Mouse (Mus musculus): ENCODE results near the gene Clba1. TPM values are rescaled to one million over a fixed set of nuclear protein-coding genes. Genes with fewer than 3 reads are reported as not detected.

The Clba1 gene
- polyA plus RNA-seq (2012; fragmentation: generic; extraction: Trizol): 10 to 100 TPM; 14.4 to 21.4 TPM

DNA sequence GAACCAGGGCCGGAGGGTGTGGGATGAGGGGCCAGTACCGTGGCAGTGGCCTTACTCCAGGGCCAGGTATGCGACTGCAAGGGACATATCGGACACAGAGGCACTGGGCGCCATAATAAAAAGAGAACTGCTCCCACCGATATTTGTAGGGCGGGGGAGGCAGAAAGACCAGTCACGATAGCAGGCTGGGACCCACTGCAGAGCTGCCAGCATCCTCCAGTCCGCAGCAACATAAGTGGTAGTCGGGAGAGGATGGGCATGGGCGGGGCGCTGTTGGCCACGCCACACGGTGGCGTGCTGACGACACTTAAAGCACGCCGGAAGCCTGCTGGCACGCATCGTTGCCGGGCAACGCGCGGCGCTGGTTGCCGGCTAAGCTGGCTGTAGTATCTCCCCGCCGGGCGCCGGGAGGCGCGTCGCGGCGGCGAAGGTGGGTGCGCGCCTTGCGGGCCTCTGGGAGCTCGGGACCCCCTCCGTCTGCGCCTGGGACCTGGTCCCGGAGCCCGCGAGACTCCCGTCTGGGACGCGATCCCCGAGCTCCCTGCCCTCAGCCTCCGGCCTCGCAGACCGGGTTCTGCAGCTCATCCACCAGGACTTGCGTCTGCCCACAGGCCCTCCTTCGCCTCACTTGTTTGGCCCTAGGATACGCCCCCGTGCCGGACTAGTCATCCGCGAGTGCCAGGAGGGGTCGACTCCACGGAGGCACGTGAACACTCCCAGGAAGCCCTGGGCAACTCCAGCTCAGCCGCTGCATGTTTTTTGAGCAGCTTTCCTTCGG lies at the start of gene Clba1:
Clba1 (plus strand) TSS at position 351 of the 778 bp plus-strand sequence.

GRCm38 (mm10) chr12:112760154-112760926 lies 48.4 kb upstream of the Clba1 start, which contains the start of gene Pld4:
Gene Pld4 (plus strand): TSS chr12:112760655.

DNA sequence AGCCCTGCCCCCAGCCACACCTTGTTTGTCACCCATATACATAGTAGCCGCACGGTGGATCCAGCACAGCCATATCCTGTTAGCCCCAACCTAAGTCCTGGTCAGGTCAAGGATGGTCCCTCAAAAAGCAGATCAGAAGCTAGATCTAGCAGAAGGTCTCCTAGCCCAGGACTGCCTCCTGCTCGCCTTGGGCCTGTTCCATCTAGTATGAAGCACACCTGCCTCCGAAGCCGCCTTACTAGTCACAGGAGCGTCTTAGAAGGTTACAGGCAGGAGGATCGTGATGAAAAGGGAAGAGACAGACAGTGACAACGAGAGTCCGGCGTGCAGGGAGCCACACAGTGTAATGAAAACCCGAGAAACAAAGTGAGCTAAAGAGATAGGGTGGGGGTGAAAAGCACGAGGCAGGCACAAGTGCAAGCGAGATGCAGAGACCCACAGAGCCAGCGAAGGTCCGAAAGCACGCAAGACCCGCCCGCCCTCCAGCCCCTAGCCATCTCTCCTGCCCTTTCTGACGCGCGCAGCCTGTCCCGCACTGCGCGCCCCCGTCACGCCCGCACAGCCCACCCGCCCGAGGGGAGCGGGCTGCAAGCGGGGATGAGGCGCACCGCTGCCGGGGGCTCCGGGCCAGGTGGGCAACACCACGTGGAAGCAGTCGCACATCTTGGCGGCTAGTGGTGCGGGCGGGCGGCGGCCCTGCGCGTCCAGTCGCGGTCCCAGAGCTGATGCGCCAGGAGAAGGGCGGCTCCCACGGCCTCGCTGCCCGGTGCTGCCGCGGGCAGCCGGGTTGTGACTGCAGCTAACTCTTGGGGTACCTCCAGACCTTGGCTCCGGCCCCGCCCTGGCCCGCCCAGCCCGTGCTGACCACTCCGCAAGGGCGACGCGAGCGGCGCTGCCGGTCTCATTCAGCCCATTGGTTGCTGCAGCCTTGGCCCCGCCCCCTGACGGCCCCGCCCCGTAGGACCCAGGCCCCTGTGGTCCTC lies 6.6 kb upstream of the Clba1 start, which contains the start of gene Ahnak2:
Ahnak2 (minus strand) TSS at position 794 of the 983 bp plus-strand sequence.

GRCm38 (mm10) chr12:112829244-112829864 lies 20.6 kb downstream of the Clba1 start, which contains the start of gene Cdca4:
Gene Cdca4 (minus strand): TSS chr12:112829423.

Other genes with a start within 250 kb of the Clba1 start
- gene Inf2, start 220.2 kb upstream of the Clba1 start, polyA plus RNA-seq (2012; fragmentation: generic; extraction: Trizol): 100 to 1,000 TPM in 1 of 2 experiments, 10 to 100 TPM in 1; 74.5 to 134 TPM
- 1 to 10 TPM; 2.8 to 2.9 TPM for gene Adssl1, start 188.9 kb upstream of the Clba1 start, polyA plus RNA-seq (2012; fragmentation: generic; extraction: Trizol)
- gene Siva1, start 164.3 kb upstream of the Clba1 start, polyA plus RNA-seq (2012; fragmentation: generic; extraction: Trizol): 100 to 1,000 TPM; 132 to 231 TPM
- 100 to 1,000 TPM; 183 to 195 TPM for gene Akt1, start 134.1 kb upstream of the Clba1 start, polyA plus RNA-seq (2012; fragmentation: generic; extraction: Trizol)
- gene Zbtb42, start 130.1 kb upstream of the Clba1 start, polyA plus RNA-seq (2012; fragmentation: generic; extraction: Trizol): under 1 TPM; 0.63 TPM
- gene Cep170b, start 88.5 kb upstream of the Clba1 start, polyA plus RNA-seq (2012; fragmentation: generic; extraction: Trizol): 10 to 100 TPM; 12.6 to 27.3 TPM
- under 1 TPM; 0.05 to 0.20 TPM for gene Pld4, start 48.3 kb upstream of the Clba1 start, polyA plus RNA-seq (2012; fragmentation: generic; extraction: Trizol)
- 10 to 100 TPM in 1 of 2 experiments, 1 to 10 TPM in 1; 2.9 to 18.8 TPM for gene Ahnak2, start 6.3 kb upstream of the Clba1 start, polyA plus RNA-seq (2012; fragmentation: generic; extraction: Trizol)
- gene Cdca4, start 20.5 kb downstream of the Clba1 start, polyA plus RNA-seq (2012; fragmentation: generic; extraction: Trizol): 10 to 100 TPM; 17.1 to 24.4 TPM
- not detected for gene Gpr132, start 59.3 kb downstream of the Clba1 start, polyA plus RNA-seq (2012; fragmentation: generic; extraction: Trizol)
- 10 to 100 TPM in 1 of 2 experiments, 1 to 10 TPM in 1; 5.8 to 10.6 TPM for gene Jag2, start 120.8 kb downstream of the Clba1 start, polyA plus RNA-seq (2012; fragmentation: generic; extraction: Trizol)
- 10 to 100 TPM; 19.1 to 31.0 TPM for gene Nudt14, start 133.2 kb downstream of the Clba1 start, polyA plus RNA-seq (2012; fragmentation: generic; extraction: Trizol)
- gene Btbd6, start 167.5 kb downstream of the Clba1 start, polyA plus RNA-seq (2012; fragmentation: generic; extraction: Trizol): 10 to 100 TPM; 15.2 to 19.6 TPM
- 10 to 100 TPM; 10.6 to 27.4 TPM for gene Brf1, start 191.8 kb downstream of the Clba1 start, polyA plus RNA-seq (2012; fragmentation: generic; extraction: Trizol)
- 10 to 100 TPM in 1 of 2 experiments, 1 to 10 TPM in 1; 10.0 to 24.7 TPM for gene Pacs2, start 205.6 kb downstream of the Clba1 start, polyA plus RNA-seq (2012; fragmentation: generic; extraction: Trizol)

Measured in C3H10T1/2 (cell line).